Mouse (Mus musculus) midbrain, embryonic 14.5 days (tissue): ENCODE data around the gene Car10. TPM values are rescaled to one million over a fixed set of nuclear protein-coding genes. Genes with fewer than 3 reads are reported as not detected.

ENCODE experiments used
- ATAC-seq: fragments of 200-750 bp; cut with Nextera tagmentation; 2 replicates; pipeline ENCODE4 v1.8.0; 2017; ENCODE audit warnings: moderate number of reproducible peaks, moderate library complexity; ENCODE audit not compliant: low FRiP score, low TSS enrichment
- DNase-seq: peaks from one replicate; pipeline ENCODE4 v3.0.0-alpha.2; 2015
- H3K27ac ChIP-seq: fragments of 300-500 bp; sonication (generic); replicated peaks from 2 replicates; pipeline ENCODE4 v1.5.1; 2014; ENCODE audit warnings: mild to moderate bottlenecking, low read depth, low read length, moderate library complexity
- H3K27me3 ChIP-seq: fragments of 300-500 bp; sonication (generic); 2 replicates; pipeline ENCODE4 v1.6.1; 2014; ENCODE audit warnings: low read length, control low read depth, mixed read lengths; ENCODE audit not compliant: control insufficient read depth, insufficient read depth
- H3K36me3 ChIP-seq: fragments of 300-500 bp; sonication (generic); 2 replicates; pipeline ENCODE4 v1.6.1; 2014; ENCODE audit warnings: low read length, control low read depth; ENCODE audit not compliant: control insufficient read depth, insufficient read depth
- H3K4me1 ChIP-seq: fragments of 300-500 bp; sonication (generic); 2 replicates; pipeline ENCODE4 v1.6.1; 2014; ENCODE audit warnings: mild to moderate bottlenecking, antibody characterized with exemption, low read length, control low read depth; ENCODE audit not compliant: control insufficient read depth, insufficient read depth
- H3K4me2 ChIP-seq: fragments of 300-500 bp; sonication (generic); 2 replicates; pipeline ENCODE4 v1.6.1; 2014; ENCODE audit warnings: mild to moderate bottlenecking, low read length, moderate library complexity
- H3K4me3 ChIP-seq: fragments of 300-500 bp; sonication (generic); replicated peaks from 2 replicates; pipeline ENCODE4 v1.5.1; 2014; ENCODE audit warnings: low read depth, low read length
- H3K9ac ChIP-seq: fragments of 300-500 bp; sonication (generic); replicated peaks from 2 replicates; pipeline ENCODE4 v1.6.1; 2014; ENCODE audit warnings: mild to moderate bottlenecking, low read length, moderate library complexity
- H3K9me3 ChIP-seq: fragments of 300-500 bp; sonication (generic); 2 replicates; pipeline ENCODE4 v1.6.1; 2016; ENCODE audit warnings: low read length, control low read depth, mixed read lengths; ENCODE audit not compliant: control insufficient read depth
- WGBS: fragments of 180-500 bp; shearing (Covaris S2); extraction: QIAGEN DNeasy Blood & Tissue Kit; methylation state at CpG from one replicate; pipeline ENCODE4 v1.1.7; 2014; 5-methylcytosine and 5-hydroxymethylcytosine counted together
- polyA plus RNA-seq: library from polyadenylated mRNA; unstranded; fragments of >200 nt; fragmentation: Nextera tagmentation; extraction: Ambion mirVana; gene quantifications from 2 replicates; pipeline ENCODE4 v1.2.1, GENCODE M21; 2014

Gene Car10
- polyA plus RNA-seq, 1 experiment from 2014 or later, result 31.3 TPM

DNA sequence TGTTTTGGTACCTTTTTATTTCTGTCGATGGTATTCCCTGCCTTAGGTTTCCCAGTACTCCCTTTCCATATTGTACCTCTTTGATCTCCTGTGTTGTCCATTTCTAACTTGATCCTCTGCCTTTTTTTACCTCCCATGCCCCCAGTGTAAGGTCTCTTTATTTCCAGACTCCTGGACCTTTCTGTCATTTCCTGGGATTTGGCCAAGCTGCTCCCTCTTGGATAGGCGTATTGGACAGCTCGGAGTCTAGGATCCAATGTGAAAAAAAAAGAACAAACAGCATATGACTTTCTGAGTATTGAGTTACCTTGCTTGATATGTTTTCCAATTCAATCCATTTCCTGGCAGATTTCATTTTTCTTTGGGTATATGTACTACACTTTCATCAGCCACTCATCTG, 102.2 kb downstream of the Car10 start:
- no peaks in the 10 kb centered on the region for H3K4me1 ChIP-seq
- H3K27ac ChIP-seq, result no peak overlapping the region
- no peak overlapping the region for H3K9ac ChIP-seq
- ATAC-seq, result no peak
- DNase-seq, result no peak
- no peaks in the 10 kb centered on the region for H3K27me3 ChIP-seq
- H3K9me3 ChIP-seq, result no peaks in the 10 kb centered on the region
- WGBS, result 91% methylated on average over 3 of the region's 3 CpGs
- H3K4me3 ChIP-seq, result no peak overlapping the region
- H3K4me2 ChIP-seq, result no peak overlapping the region
- H3K36me3 ChIP-seq, result no peaks in the 10 kb centered on the region

DNA sequence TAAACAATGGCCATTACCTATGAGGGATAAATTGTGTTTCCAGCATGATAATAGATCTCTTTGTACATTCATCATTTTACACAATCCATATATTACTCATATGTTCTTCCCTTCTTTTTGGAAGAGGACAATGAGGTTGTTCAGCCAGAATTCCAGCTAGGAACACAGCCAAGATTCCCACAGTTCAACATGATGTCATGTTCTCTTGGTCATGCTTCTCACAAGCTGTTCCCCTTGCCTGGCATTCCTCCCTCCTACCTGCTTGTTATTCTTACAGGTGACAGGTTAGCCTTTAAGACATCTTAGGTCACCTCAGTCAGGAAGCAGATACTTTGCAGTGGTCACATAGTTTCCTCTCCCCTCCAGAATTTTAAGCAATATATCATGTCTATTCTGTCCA, 119.6 kb downstream of the Car10 start:
- no peak overlapping the region for H3K4me3 ChIP-seq
- DNase-seq, result no peak

GRCm38 (mm10) chr11:93230057-93230456, 132.2 kb downstream of the Car10 start:
- no peak for DNase-seq
- no peak overlapping the region for H3K27ac ChIP-seq
- H3K27me3 ChIP-seq, result no peaks in the 10 kb centered on the region
- no peaks in the 10 kb centered on the region for H3K9me3 ChIP-seq
- no peak overlapping the region for H3K4me3 ChIP-seq
- no peaks in the 10 kb centered on the region for H3K36me3 ChIP-seq
- no peak overlapping the region for H3K9ac ChIP-seq
- H3K4me2 ChIP-seq, result no peak overlapping the region
- ATAC-seq, result no peak
- no peaks in the 10 kb centered on the region for H3K4me1 ChIP-seq

More for the DNA sequence above, 119.6 kb downstream of the Car10 start:
- no peak overlapping the region for H3K9ac ChIP-seq
- H3K9me3 ChIP-seq, result no peaks in the 10 kb centered on the region
- no peaks in the 10 kb centered on the region for H3K36me3 ChIP-seq
- H3K27me3 ChIP-seq, result no peaks in the 10 kb centered on the region
- H3K4me1 ChIP-seq, result no peaks in the 10 kb centered on the region
- no peak overlapping the region for H3K27ac ChIP-seq
- no peak overlapping the region for H3K4me2 ChIP-seq
- no peak for ATAC-seq

- no peaks in the 10 kb centered on the region for H3K36me3 ChIP-seq
- ATAC-seq, result no peak
- no peaks in the 10 kb centered on the region for H3K9me3 ChIP-seq
- DNase-seq, result peak; percentile 25
- H3K4me1 ChIP-seq, result no peaks in the 10 kb centered on the region
- H3K27ac ChIP-seq, result no peak overlapping the region
- H3K4me3 ChIP-seq, result no peak overlapping the region
- no peak overlapping the region for H3K4me2 ChIP-seq
- WGBS, result 67% methylated on average over 6 of the region's 6 CpGs
- no peak overlapping the region for H3K9ac ChIP-seq
- H3K27me3 ChIP-seq, result no peaks in the 10 kb centered on the region
These were observed 152.0 kb downstream of the Car10 start for GRCm38 (mm10) chr11:93249771-93250265.

- no peaks in the 10 kb centered on the region for H3K9me3 ChIP-seq
- no peak overlapping the region for H3K9ac ChIP-seq
- no peaks in the 10 kb centered on the region for H3K4me1 ChIP-seq
- H3K36me3 ChIP-seq, result no peaks in the 10 kb centered on the region
- no peaks in the 10 kb centered on the region for H3K27me3 ChIP-seq
- 63% methylated on average over 5 of the region's 5 CpGs for WGBS
- no peak overlapping the region for H3K27ac ChIP-seq
- no peak overlapping the region for H3K4me3 ChIP-seq
- DNase-seq (no peak), ATAC-seq (no peak)
- no peak overlapping the region for H3K4me2 ChIP-seq
These were observed 153.9 kb downstream of the Car10 start for GRCm38 (mm10) chr11:93251766-93252165.

- Histone ChIP-seq H3K9ac (no peak overlapping the region), H3K4me2 (no peak overlapping the region), H3K27me3 (no peaks in the 10 kb centered on the region), H3K4me3 (no peak overlapping the region), H3K9me3 (no peaks in the 10 kb centered on the region), H3K4me1 (no peaks in the 10 kb centered on the region), H3K27ac (no peak overlapping the region), H3K36me3 (no peaks in the 10 kb centered on the region)
- DNase-seq (no peak), ATAC-seq (no peak)
- WGBS, result 78% methylated on average over 3 of the region's 3 CpGs
These were observed 166.2 kb downstream of the Car10 start for GRCm38 (mm10) chr11:93263979-93264378.

DNA sequence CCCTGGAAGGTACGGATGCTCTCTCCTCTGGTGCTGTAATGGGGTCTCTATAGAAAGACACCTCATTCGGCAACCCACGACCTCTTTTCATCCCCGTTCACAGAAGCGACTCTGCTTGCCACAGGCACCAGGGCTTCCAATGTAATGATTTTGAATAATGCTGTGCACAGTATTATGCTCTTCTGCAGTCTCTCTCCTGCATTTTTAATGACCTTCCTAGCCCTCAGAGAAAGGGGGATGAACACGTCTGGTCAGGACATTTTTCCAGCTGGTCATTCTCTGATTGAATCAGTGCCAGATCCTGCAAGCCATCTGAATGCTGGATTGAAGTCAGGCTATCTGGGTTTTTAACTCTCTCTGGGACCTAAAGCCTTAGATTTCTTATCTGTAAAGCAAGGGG, 174.2 kb downstream of the Car10 start:
- Histone ChIP-seq H3K4me1 (peaks cover 9% of the 10 kb centered on the region; the same call in 1 of the 2 replicates), H3K27ac (0 out of 2 replicates have a peak overlapping the region, but pooled peaks have one; percentile 4), H3K9me3 (no peaks in the 10 kb centered on the region), H3K27me3 (no peaks in the 10 kb centered on the region), H3K4me3 (no peak overlapping the region), H3K9ac (no peak overlapping the region), H3K36me3 (no peaks in the 10 kb centered on the region), H3K4me2 (no peak overlapping the region)
- 20% methylated on average over 6 of the region's 6 CpGs for WGBS
- DNase-seq (peak; percentile 43), ATAC-seq (no peak)

DNA sequence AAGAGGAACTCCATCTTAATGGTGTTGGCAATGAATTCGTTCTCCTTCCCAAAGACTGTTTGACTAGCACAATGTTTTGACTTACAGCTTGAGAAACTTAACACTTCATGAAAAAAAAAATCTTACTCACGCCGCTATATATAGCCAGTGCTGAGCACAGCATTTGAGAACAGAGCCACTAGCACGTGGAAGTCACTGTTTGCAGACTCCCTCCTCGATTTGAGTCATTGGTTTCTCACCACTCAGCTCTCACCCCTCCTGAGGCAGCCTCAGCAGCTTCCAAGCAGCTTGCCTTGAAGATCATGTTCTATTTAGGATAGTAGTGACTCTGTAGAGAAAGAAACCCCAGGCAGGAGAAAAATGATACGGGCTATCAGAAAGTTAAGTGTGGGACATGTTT, 176.1 kb downstream of the Car10 start:
- no peak overlapping the region for H3K4me3 ChIP-seq
- ATAC-seq (no peak), DNase-seq (no peak)
- H3K4me1 ChIP-seq, result peaks cover 9% of the 10 kb centered on the region; the same call in 1 of the 2 replicates
- no peak overlapping the region for H3K9ac ChIP-seq
- no peak overlapping the region for H3K27ac ChIP-seq
- no peaks in the 10 kb centered on the region for H3K27me3 ChIP-seq
- H3K9me3 ChIP-seq, result no peaks in the 10 kb centered on the region
- no peak overlapping the region for H3K4me2 ChIP-seq
- 73% methylated on average over 6 of the region's 6 CpGs for WGBS
- no peaks in the 10 kb centered on the region for H3K36me3 ChIP-seq

DNA sequence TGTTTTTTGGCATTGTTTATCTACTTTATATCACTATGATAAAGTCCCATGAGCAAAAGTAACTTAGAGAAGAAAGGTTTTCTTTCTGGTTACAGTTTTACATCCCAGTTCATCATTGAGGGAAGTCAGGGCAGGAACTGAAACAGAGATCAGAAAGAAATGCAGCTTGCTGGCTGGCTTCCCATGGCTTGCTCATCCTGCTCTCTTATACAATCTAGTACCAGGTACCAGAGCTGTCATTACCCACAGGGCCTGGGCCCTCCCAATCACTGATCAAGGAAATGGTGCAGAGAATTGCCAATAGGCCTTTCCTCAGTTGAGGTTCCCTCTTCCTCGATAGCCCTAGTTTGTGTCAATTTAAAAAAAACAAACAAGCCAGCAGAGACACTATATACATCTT, 195.8 kb downstream of the Car10 start:
- Histone ChIP-seq H3K4me1 (no peaks in the 10 kb centered on the region), H3K27me3 (no peaks in the 10 kb centered on the region), H3K4me2 (no peak overlapping the region), H3K9me3 (no peaks in the 10 kb centered on the region), H3K9ac (no peak overlapping the region), H3K36me3 (no peaks in the 10 kb centered on the region), H3K4me3 (no peak overlapping the region), H3K27ac (no peak overlapping the region)
- WGBS, result 95% methylated on average over 1 of the region's 1 CpGs
- ATAC-seq, result no peak
- no peak for DNase-seq
